Mouse (Mus musculus) liver, embryonic 11.5 days (tissue): ENCODE data around the gene Eif4a1. TPM values are rescaled to one million over a fixed set of nuclear protein-coding genes. Genes with fewer than 3 reads are reported as not detected.

Experiments
- ATAC-seq: fragments of 200-750 bp; cut with Nextera tagmentation; replicated peaks from 2 replicates; pipeline ENCODE4 v1.8.0; 2017; ENCODE audit warnings: moderate number of reproducible peaks, mild to moderate bottlenecking, moderate TSS enrichment, moderate library complexity; ENCODE audit not compliant: low FRiP score
- DNase-seq: peaks from one replicate; pipeline ENCODE4 v3.0.0-alpha.2; 2017; ENCODE audit warnings: low spot score
- H3K27ac ChIP-seq: fragments of 300-500 bp; sonication (generic); 2 replicates; pipeline ENCODE4 v1.5.1; 2014; ENCODE audit warnings: mild to moderate bottlenecking, low read depth, low read length, control low read depth
- H3K27me3 ChIP-seq: fragments of 300-500 bp; sonication (generic); replicated peaks from 2 replicates; pipeline ENCODE4 v1.6.1; 2014; ENCODE audit warnings: low read length, mixed read lengths; ENCODE audit not compliant: control insufficient read depth, insufficient read depth
- H3K36me3 ChIP-seq: fragments of 300-500 bp; sonication (generic); 2 replicates; pipeline ENCODE4 v1.6.1; 2014; ENCODE audit warnings: mild to moderate bottlenecking, low read length, moderate library complexity, mixed read lengths; ENCODE audit not compliant: control insufficient read depth, insufficient read depth
- H3K4me1 ChIP-seq: fragments of 300-500 bp; sonication (generic); replicated peaks from 2 replicates; pipeline ENCODE4 v1.6.1; 2014; ENCODE audit warnings: low read length, mixed read lengths; ENCODE audit not compliant: control insufficient read depth, insufficient read depth
- H3K4me2 ChIP-seq: fragments of 300-500 bp; sonication (generic); 2 replicates; pipeline ENCODE4 v1.6.1; 2014; ENCODE audit warnings: mild to moderate bottlenecking, control low read depth, moderate library complexity
- H3K4me3 ChIP-seq: fragments of 300-500 bp; sonication (generic); 2 replicates; pipeline ENCODE4 v1.5.1; 2014; ENCODE audit warnings: low read depth, low read length, control low read depth
- H3K9ac ChIP-seq: fragments of 300-500 bp; sonication (generic); 2 replicates; pipeline ENCODE4 v1.6.1; 2014; ENCODE audit warnings: low read depth, low read length, control low read depth
- H3K9me3 ChIP-seq: fragments of 300-500 bp; sonication (generic); 2 replicates; pipeline ENCODE4 v1.6.1; 2016; ENCODE audit warnings: low read length, inconsistent platforms, mixed read lengths; ENCODE audit not compliant: control insufficient read depth
- WGBS: fragments of 180-500 bp; shearing (Covaris S2); extraction: QIAGEN DNeasy Blood & Tissue Kit; methylation state at CpG from one replicate; pipeline ENCODE4 v1.1.7; 2014; 5-methylcytosine and 5-hydroxymethylcytosine counted together
- polyA plus RNA-seq: library from polyadenylated mRNA; unstranded; fragments of >200 nt; fragmentation: Nextera tagmentation; extraction: Ambion mirVana; gene quantifications from 2 replicates; pipeline ENCODE4 v1.2.1, GENCODE M21; 2014

Gene Eif4a1
- polyA plus RNA-seq: 755 and 757 TPM in 2 replicates

DNA sequence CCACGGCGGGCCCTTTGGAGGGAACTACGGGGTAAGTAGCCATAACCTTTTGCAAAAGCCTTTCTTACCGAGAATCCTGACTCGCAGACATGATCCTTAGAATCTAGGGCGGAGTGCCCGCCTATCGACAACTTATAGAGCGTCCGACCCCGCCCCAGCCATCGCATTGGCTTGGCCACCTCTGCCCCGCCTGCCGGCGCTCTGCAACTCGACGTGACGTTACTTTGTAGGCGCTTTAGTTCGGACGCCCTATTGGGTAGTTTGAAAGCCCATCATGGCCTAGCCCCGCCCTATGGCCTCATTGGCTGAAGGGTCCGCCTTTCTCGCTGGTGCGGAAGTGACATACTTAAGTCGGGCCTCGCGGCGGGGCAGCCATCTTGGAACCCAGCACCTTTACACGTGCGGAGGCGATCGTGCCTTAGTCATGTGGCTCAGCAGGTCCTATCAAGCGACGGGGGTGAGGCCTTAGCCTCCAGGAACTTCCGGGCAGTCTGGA is at the start of gene Eif4a1:
TSS of gene Eif4a1 (minus strand) at position 213 of the 496 bp plus-strand sequence.
- WGBS: under 1% methylated on average over 36 of the region's 36 CpGs
- ATAC-seq: peak; percentile 97

DNA sequence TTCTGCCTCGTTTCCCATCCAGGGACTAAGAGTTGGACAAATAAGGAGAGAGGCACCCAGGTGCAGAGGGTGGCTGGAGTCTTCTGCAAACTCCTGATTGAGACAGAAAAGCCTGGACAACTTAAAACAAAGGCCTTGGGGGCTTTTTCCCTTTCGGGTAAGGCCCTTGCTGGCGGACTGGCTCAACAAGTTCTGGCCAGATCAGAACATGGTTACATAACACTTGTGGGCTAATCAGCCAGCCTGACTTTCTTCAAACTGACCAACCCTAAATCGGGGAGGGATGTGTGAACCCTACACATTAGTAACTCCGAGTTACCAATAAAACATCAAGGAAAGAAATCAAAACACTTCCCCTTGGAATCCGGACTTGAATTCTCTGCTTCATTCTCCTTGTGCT is 48.6 kb upstream of the Eif4a1 start:
- ATAC-seq: no peak
- 80% methylated on average over 6 of the region's 6 CpGs for WGBS

More for the DNA sequence above, at the start of gene Eif4a1:
- peak; percentile 98 for DNase-seq
- H3K4me1 ChIP-seq: peaks cover 17% of the 10 kb centered on the region
- H3K4me2 ChIP-seq: peak within 1 kb of the TSS; percentile 96
- peak within 1 kb of the TSS; percentile 81 for H3K4me3 ChIP-seq
- no peaks in the 10 kb centered on the region for H3K27me3 ChIP-seq
- peak within 1 kb of the TSS; percentile 100 for H3K9ac ChIP-seq
- H3K9me3 ChIP-seq: no peaks in the 10 kb centered on the region
- H3K27ac ChIP-seq: peak within 1 kb of the TSS; percentile 95
- H3K36me3 ChIP-seq: peaks cover 54% of the 10 kb centered on the region

DNA sequence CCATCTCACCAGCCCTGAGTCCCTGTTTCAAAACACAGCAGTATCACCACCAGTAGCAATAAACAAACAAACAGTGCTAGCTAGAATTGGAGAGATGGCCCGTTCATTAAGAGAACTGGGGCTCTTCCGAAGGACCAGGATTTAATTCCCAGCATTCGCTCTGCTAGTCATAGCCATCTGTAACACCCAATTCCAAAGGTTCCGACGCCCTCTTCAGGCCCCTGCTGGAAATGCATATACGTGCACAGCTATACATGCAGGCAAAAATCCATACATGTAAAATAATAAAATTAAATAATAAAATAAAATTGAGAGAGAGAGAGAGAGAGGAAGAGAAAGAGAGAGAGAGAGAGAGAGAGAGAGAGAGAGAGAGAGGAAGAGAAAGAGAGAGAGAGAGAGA is 47.2 kb upstream of the Eif4a1 start:
- no peak for DNase-seq
- no peak overlapping the region for H3K4me2 ChIP-seq
- WGBS: 71% methylated on average over 6 of the region's 6 CpGs
- peaks cover 20% of the 10 kb centered on the region for H3K4me1 ChIP-seq
- H3K9me3 ChIP-seq: no peaks in the 10 kb centered on the region
- no peaks in the 10 kb centered on the region for H3K36me3 ChIP-seq
- peak overlapping the region; percentile 66; the same call in 1 of the 2 replicates for H3K27ac ChIP-seq
- H3K27me3 ChIP-seq: no peaks in the 10 kb centered on the region
- no peak for ATAC-seq
- no peak overlapping the region for H3K9ac ChIP-seq
- H3K4me3 ChIP-seq: no peak overlapping the region

More for the DNA sequence above, 48.6 kb upstream of the Eif4a1 start:
- H3K9me3 ChIP-seq: no peaks in the 10 kb centered on the region
- H3K27me3 ChIP-seq: no peaks in the 10 kb centered on the region
- H3K27ac ChIP-seq: no peak overlapping the region
- no peak for DNase-seq
- no peak overlapping the region for H3K4me2 ChIP-seq
- peak overlapping the region; percentile 9; the same call in 1 of the 2 replicates for H3K9ac ChIP-seq
- no peaks in the 10 kb centered on the region for H3K36me3 ChIP-seq
- H3K4me1 ChIP-seq: peaks cover 20% of the 10 kb centered on the region
- H3K4me3 ChIP-seq: no peak overlapping the region

DNA sequence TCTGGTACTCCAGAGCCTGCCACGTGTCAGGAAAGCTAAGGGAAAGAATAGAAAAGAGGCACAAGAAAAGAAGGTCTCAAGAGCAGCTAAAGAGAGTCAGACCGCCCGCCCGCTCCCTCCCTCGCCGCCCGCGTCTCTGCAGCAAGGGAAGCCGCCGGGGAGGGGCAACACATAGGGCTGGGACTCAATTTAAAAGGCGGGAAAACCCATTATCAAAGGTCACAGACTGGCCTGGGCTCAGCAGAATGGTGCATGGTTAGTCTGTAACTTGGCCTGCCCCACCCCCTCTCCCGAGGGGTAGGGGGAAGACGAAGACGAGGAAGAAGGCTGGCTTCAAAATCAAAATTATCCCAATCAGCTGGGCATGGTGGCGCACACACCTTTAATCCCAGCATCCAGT is 46.4 kb upstream of the Eif4a1 start:
- H3K4me2 ChIP-seq: peak overlapping the region; percentile 58
- ATAC-seq (peak; percentile 90), DNase-seq (peak; percentile 62)
- 17% methylated on average over 15 of the region's 15 CpGs for WGBS
- H3K27ac ChIP-seq: peak overlapping the region; percentile 66; the same call in 1 of the 2 replicates
- peak overlapping the region; percentile 55; the same call in 1 of the 2 replicates for H3K9ac ChIP-seq
- H3K9me3 ChIP-seq: no peaks in the 10 kb centered on the region
- no peaks in the 10 kb centered on the region for H3K36me3 ChIP-seq
- peaks cover 20% of the 10 kb centered on the region for H3K4me1 ChIP-seq
- H3K4me3 ChIP-seq: peak overlapping the region; percentile 17; the same call in 1 of the 2 replicates
- no peaks in the 10 kb centered on the region for H3K27me3 ChIP-seq

DNA sequence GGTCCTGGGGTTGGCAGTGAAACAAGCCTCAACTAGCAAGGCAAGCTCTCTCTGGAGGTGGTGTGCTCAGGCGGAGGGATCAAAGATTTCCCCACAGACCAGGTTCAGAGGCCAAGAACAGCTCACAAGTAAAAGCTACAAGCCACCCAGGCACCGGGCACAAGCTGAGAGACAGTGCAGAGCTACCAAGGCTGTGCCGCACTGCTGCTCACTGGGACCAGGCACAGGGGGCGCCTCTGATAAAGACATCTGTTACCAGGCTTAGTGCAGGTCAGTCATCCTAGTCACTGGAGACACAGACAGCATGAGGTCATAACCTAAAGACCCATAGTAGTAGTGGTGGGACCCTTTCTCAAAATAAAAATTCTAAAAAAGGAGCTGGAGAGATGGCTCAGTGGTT is 44.7 kb upstream of the Eif4a1 start:
- Histone ChIP-seq H3K9ac (no peak overlapping the region), H3K27me3 (no peaks in the 10 kb centered on the region), H3K4me1 (peaks cover 20% of the 10 kb centered on the region), H3K4me2 (no peak overlapping the region), H3K27ac (no peak overlapping the region), H3K36me3 (no peaks in the 10 kb centered on the region), H3K9me3 (no peaks in the 10 kb centered on the region), H3K4me3 (no peak overlapping the region)
- DNase-seq: no peak
- no peak; the same call in 1 of the 2 replicates for ATAC-seq
- WGBS: 60% methylated on average over 4 of the region's 4 CpGs

DNA sequence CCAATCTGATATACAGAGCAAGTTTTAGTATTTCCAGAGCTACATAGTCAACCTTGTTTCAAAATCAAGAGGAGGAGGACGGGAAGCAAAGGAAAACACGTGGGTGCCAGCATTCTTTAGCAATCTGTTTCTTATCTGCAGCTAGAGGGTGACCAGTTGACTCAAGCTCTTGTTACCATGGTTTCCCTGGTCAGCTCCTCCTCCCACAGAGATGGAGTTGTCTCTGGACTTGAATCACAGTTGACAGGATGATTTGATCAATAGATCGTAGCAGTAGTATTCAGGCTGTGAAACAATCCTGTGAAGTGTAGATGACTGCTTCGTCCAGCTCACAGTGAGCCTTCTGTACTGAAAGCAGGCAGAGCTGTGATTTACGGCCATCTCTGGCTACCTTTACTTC is 43.7 kb upstream of the Eif4a1 start:
- no peak for ATAC-seq
- no peaks in the 10 kb centered on the region for H3K9me3 ChIP-seq
- WGBS: 23% methylated on average over 5 of the region's 5 CpGs
- H3K27me3 ChIP-seq: no peaks in the 10 kb centered on the region
- H3K9ac ChIP-seq: no peak overlapping the region
- peak overlapping the region; percentile 7; the same call in 1 of the 2 replicates for H3K4me2 ChIP-seq
- H3K27ac ChIP-seq: peak overlapping the region; percentile 32; the same call in 1 of the 2 replicates
- no peaks in the 10 kb centered on the region for H3K36me3 ChIP-seq
- H3K4me1 ChIP-seq: peaks cover 20% of the 10 kb centered on the region
- H3K4me3 ChIP-seq: no peak overlapping the region
- no peak for DNase-seq

DNA sequence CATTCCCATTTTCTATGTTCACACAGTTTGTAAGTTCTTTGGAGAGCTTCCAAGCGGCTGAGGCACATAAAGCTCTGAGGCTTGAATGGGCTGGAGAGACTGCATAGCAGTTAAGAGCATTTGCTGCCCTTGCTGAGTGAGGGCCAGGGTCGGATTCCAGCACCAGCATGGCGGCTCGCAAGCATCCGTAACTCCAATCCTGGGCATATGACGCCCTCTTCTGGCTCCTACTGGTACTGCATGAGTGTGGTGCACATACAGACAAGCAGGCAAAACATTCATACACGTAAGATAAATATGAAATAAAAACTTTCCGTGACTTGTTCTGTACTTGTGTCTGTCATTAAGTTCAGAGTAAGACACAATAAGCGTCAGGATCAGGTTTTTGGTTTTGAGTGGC is 43.3 kb upstream of the Eif4a1 start:
- no peaks in the 10 kb centered on the region for H3K27me3 ChIP-seq
- no peaks in the 10 kb centered on the region for H3K9me3 ChIP-seq
- no peak overlapping the region for H3K4me3 ChIP-seq
- WGBS: 47% methylated on average over 9 of the region's 9 CpGs
- ATAC-seq (no peak), DNase-seq (no peak)
- no peak overlapping the region for H3K9ac ChIP-seq
- no peak overlapping the region for H3K4me2 ChIP-seq
- peaks cover 21% of the 10 kb centered on the region for H3K4me1 ChIP-seq
- no peaks in the 10 kb centered on the region for H3K36me3 ChIP-seq
- H3K27ac ChIP-seq: 0 out of 2 replicates have a peak overlapping the region, but pooled peaks have one; percentile 16

DNA sequence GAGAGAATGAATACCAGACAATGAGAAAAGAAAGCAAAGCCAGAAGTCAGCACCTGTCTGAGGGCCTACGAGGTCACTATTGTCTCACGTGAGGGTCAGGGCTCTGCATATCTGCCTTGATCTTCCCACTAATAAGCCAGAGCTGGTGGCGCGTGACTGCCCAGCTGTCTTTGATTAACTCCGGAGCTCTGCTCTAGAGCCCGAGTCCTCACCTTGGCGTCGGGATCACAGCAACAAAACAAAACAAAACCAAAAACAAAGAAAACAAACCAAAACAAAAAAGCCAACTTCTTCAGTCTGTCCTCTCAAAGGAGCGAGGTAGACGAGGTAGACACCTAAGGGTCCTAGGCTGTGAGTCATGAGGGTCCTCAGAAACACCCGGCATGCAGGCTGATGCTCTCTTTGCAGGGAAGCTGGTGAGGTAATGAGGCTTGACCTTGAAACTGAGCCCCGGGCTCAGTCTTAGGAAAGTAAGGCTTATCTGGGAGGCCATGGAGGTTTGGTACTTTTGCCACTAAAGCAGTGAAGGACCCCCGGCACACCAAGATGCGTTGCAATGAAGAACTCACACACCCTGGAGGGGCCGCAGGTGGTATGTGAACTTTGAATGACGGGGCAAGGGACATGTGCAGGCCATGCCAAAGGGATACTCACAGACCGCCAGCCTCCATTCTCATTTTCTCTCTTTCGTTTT is 42.6 kb upstream of the Eif4a1 start:
- WGBS: 76% methylated on average over 18 of the region's 18 CpGs
- Histone ChIP-seq H3K9me3 (no peaks in the 10 kb centered on the region), H3K4me3 (no peak overlapping the region), H3K4me1 (peaks cover 27% of the 10 kb centered on the region), H3K27me3 (no peaks in the 10 kb centered on the region), H3K36me3 (no peaks in the 10 kb centered on the region), H3K4me2 (no peak overlapping the region), H3K9ac (0 out of 2 replicates have a peak overlapping the region, but pooled peaks have one; percentile 7), H3K27ac (no peak overlapping the region)
- DNase-seq: no peak
- ATAC-seq: no peak
